Mouse (Mus musculus) liver, adult (tissue): Measurements from ENCODE around the gene Prkaa2.

Experiments used
- GATA4 ChIP-seq: IDR thresholded peaks from 2 replicates; pipeline ENCODE4 v1.6.1; 2014; ENCODE audit warnings: mild to moderate bottlenecking, low read length; ENCODE audit not compliant: insufficient replicate concordance

Gene Prkaa2

GRCm38 (mm10) chr4:105004135-105004534 lies 105.6 kb downstream of the Prkaa2 start:
- TF ChIP-seq GATA4 = no peak

- TF ChIP-seq GATA4 = no peak
These were observed 108.0 kb downstream of the Prkaa2 start for GRCm38 (mm10) chr4:105001736-105002135.

- TF ChIP-seq GATA4 = no peak
These were observed 110.0 kb downstream of the Prkaa2 start for GRCm38 (mm10) chr4:104999702-105000101.

GRCm38 (mm10) chr4:104993140-104993874 lies 116.4 kb downstream of the Prkaa2 start:
- no peak for TF ChIP-seq GATA4

GRCm38 (mm10) chr4:104992271-104992670 lies 117.4 kb downstream of the Prkaa2 start:
- TF ChIP-seq GATA4 = no peak

GRCm38 (mm10) chr4:104990686-104991085 lies 119.0 kb downstream of the Prkaa2 start:
- no peak for TF ChIP-seq GATA4

GRCm38 (mm10) chr4:104990016-104990415 lies 119.7 kb downstream of the Prkaa2 start:
- TF ChIP-seq GATA4 = no peak

- no peak for TF ChIP-seq GATA4
These were observed 121.0 kb downstream of the Prkaa2 start for GRCm38 (mm10) chr4:104988709-104989108.

GRCm38 (mm10) chr4:104988102-104988501 lies 121.6 kb downstream of the Prkaa2 start:
- no peak for TF ChIP-seq GATA4

GRCm38 (mm10) chr4:104987631-104988030 lies 122.1 kb downstream of the Prkaa2 start:
- TF ChIP-seq GATA4 = no peak; the same call in 1 of the 2 replicates

- no peak for TF ChIP-seq GATA4
These were observed 123.6 kb downstream of the Prkaa2 start for GRCm38 (mm10) chr4:104985960-104986632.
